Mouse (Mus musculus) lung, postnatal 25 days (tissue): Measurements from ENCODE around the gene Fam136a.
A peak's percentile ranks its signal among the peaks of the same experiment; 100 is the strongest.
"Not testable (repeated sequence)": the region's sequence is repeated elsewhere in the genome, so short reads cannot be mapped to it uniquely, and the experiment has no call there.

Source experiments
- DNase-seq: peaks from one replicate; pipeline ENCODE4 v3.0.0; 2022; ENCODE audit warnings: low spot score

Fam136a gene

GRCm38 (mm10) chr6:86365371-86366124 is at the start of gene Fam136a:
Gene Fam136a (plus strand): TSS chr6:86365646.
- DNase-seq: peak; percentile 96

- no peak for DNase-seq
Measured at GRCm38 (mm10) chr6:86317066-86317465, 48.4 kb upstream of the Fam136a start.

- DNase-seq: peak; percentile 10
Measured at GRCm38 (mm10) chr6:86318855-86319254, 46.6 kb upstream of the Fam136a start.

- DNase-seq: no peak
Measured at GRCm38 (mm10) chr6:86322031-86322563, 43.3 kb upstream of the Fam136a start.

GRCm38 (mm10) chr6:86322991-86323390 is 42.5 kb upstream of the Fam136a start:
- DNase-seq: no peak

- DNase-seq: no peak
Measured at GRCm38 (mm10) chr6:86324400-86324799, 41.0 kb upstream of the Fam136a start.

- DNase-seq: peak; percentile 14
Measured at GRCm38 (mm10) chr6:86325646-86326045, 39.8 kb upstream of the Fam136a start.

GRCm38 (mm10) chr6:86326866-86327265 is 38.6 kb upstream of the Fam136a start:
- no peak for DNase-seq

- DNase-seq: no peak
Measured at GRCm38 (mm10) chr6:86328369-86328768, 37.1 kb upstream of the Fam136a start.

GRCm38 (mm10) chr6:86329943-86330342 is 35.5 kb upstream of the Fam136a start:
- no peak for DNase-seq

GRCm38 (mm10) chr6:86335121-86335849 is 30.2 kb upstream of the Fam136a start:
- DNase-seq: no peak

- DNase-seq: no peak
Measured at GRCm38 (mm10) chr6:86335860-86336259, 29.6 kb upstream of the Fam136a start.

GRCm38 (mm10) chr6:86336340-86336739 is 29.1 kb upstream of the Fam136a start:
- DNase-seq: not testable (repeated sequence)

- no peak for DNase-seq
Measured at GRCm38 (mm10) chr6:86343656-86344055, 21.8 kb upstream of the Fam136a start.

GRCm38 (mm10) chr6:86346063-86346462 is 19.4 kb upstream of the Fam136a start:
- DNase-seq: no peak

GRCm38 (mm10) chr6:86349257-86349656 is 16.2 kb upstream of the Fam136a start:
- peak; percentile 43 for DNase-seq

GRCm38 (mm10) chr6:86354948-86355347 is 10.5 kb upstream of the Fam136a start:
- DNase-seq: no peak

GRCm38 (mm10) chr6:86356956-86357355 is 8.5 kb upstream of the Fam136a start:
- no peak for DNase-seq

- DNase-seq: no peak
Measured at GRCm38 (mm10) chr6:86360691-86361090, 4.8 kb upstream of the Fam136a start.

- no peak for DNase-seq
Measured at GRCm38 (mm10) chr6:86361373-86361772, 4.1 kb upstream of the Fam136a start.

- DNase-seq: peak; percentile 82
Measured at GRCm38 (mm10) chr6:86364442-86365141, 854 bp upstream of the Fam136a start.

GRCm38 (mm10) chr6:86366125-86366852 is 843 bp downstream of the Fam136a start:
- DNase-seq: peak; percentile 37
